Mouse (Mus musculus) midbrain, embryonic 11.5 days (tissue): Measurements from ENCODE around the gene Creb3l2. TPM values are rescaled to one million over a fixed set of nuclear protein-coding genes. Genes with fewer than 3 reads are reported as not detected.
A peak's percentile ranks its signal among the peaks of the same experiment; 100 is the strongest.

Experiments used
- ATAC-seq: fragments of 200-750 bp; cut with Nextera tagmentation; 2 replicates; pipeline ENCODE4 v1.8.0; 2017; ENCODE audit warnings: moderate TSS enrichment, moderate library complexity; ENCODE audit not compliant: low FRiP score
- DNase-seq: peaks from one replicate; pipeline ENCODE4 v3.0.0; 2015; ENCODE audit warnings: low spot score; ENCODE audit errors: missing footprints
- H3K27ac ChIP-seq: fragments of 300-500 bp; sonication (generic); 2 replicates; pipeline ENCODE4 v1.5.1; 2014; ENCODE audit warnings: low read depth, low read length
- H3K27me3 ChIP-seq: fragments of 300-500 bp; sonication (generic); 2 replicates; pipeline ENCODE4 v1.6.1; 2014; ENCODE audit warnings: mild to moderate bottlenecking, low read length, moderate library complexity, mixed read lengths; ENCODE audit not compliant: control insufficient read depth, insufficient read depth
- H3K36me3 ChIP-seq: fragments of 300-500 bp; sonication (generic); 2 replicates; pipeline ENCODE4 v1.6.1; 2014; ENCODE audit warnings: mild to moderate bottlenecking, low read length, moderate library complexity, mixed read lengths; ENCODE audit not compliant: control insufficient read depth, insufficient read depth
- H3K4me1 ChIP-seq: fragments of 300-500 bp; sonication (generic); 2 replicates; pipeline ENCODE4 v1.6.1; 2014; ENCODE audit warnings: low read length; ENCODE audit not compliant: control insufficient read depth, insufficient read depth
- H3K4me2 ChIP-seq: fragments of 300-500 bp; sonication (generic); 2 replicates; pipeline ENCODE4 v1.6.1; 2014; ENCODE audit warnings: mild to moderate bottlenecking, moderate library complexity
- H3K4me3 ChIP-seq: fragments of 300-500 bp; sonication (generic); 2 replicates; pipeline ENCODE4 v1.5.1; 2014; ENCODE audit warnings: low read depth, low read length
- H3K9ac ChIP-seq: fragments of 300-500 bp; sonication (generic); 2 replicates; pipeline ENCODE4 v1.6.1; 2014; ENCODE audit warnings: low read length
- H3K9me3 ChIP-seq: fragments of 300-500 bp; sonication (generic); 2 replicates; pipeline ENCODE4 v1.6.1; 2016; ENCODE audit warnings: low read length; ENCODE audit not compliant: control insufficient read depth
- WGBS: fragments of 180-500 bp; shearing (Covaris S2); extraction: QIAGEN DNeasy Blood & Tissue Kit; methylation state at CpG from one replicate; pipeline ENCODE4 v1.1.7; 2014; 5-methylcytosine and 5-hydroxymethylcytosine counted together
- polyA plus RNA-seq: library from polyadenylated mRNA; unstranded; fragments of >200 nt; fragmentation: Nextera tagmentation; extraction: Ambion mirVana; gene quantifications from 2 replicates; pipeline ENCODE4 v1.2.1, GENCODE M21; 2014

The Creb3l2 gene
- polyA plus RNA-seq, 1 experiment from 2014 or later: 5.5 TPM

DNA sequence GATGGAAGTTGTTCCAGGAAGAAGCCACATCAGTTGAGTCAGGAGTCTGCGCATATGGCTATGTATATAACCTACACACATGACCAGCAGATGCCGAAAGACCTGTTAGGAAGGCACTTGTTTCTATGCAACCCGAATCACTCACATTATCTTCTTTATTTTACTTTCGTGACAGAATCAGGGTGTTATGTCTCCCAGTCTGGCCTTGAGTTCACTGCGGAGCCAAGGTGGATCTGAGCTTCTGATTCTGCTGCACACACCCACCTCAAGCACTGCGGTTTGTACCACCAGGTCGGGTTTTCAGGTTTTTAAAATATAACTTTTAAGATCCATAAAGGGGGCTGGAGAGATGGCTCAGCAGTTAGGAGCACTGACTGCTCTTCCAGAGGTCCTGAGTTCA, 119.3 kb downstream of the Creb3l2 start:
- no peak overlapping the region for H3K27ac ChIP-seq
- H3K4me3 ChIP-seq: no peak overlapping the region
- 0 out of 2 replicates have a peak, but pooled peaks cover 3% of the 10 kb centered on the region for H3K4me1 ChIP-seq
- no peak for ATAC-seq
- 87% methylated on average over 7 of the region's 7 CpGs for WGBS
- no peaks in the 10 kb centered on the region for H3K9me3 ChIP-seq
- no peak overlapping the region for H3K9ac ChIP-seq
- peak; percentile 59 for DNase-seq
- no peaks in the 10 kb centered on the region for H3K36me3 ChIP-seq
- no peak overlapping the region for H3K4me2 ChIP-seq
- no peaks in the 10 kb centered on the region for H3K27me3 ChIP-seq

DNA sequence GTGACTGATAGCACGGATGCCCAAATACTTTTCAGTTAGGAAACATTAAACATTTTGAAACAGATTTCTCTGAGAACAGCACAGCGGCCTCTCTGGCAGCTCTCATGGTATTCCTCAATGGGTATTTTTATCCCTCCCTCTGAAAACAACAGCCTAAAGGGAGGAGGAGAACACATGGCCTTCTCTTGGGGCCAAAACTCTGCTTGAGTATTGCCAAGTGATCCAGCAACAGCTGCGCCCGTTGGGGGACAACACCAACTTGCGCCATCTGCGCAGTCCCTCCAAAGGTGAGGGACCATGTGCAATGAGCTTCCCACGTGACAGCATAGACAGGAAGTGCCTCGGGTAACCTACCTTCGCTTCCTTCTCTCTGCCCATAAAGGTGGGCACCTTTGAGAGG, 119.9 kb downstream of the Creb3l2 start:
- WGBS: 92% methylated on average over 9 of the region's 9 CpGs

DNA sequence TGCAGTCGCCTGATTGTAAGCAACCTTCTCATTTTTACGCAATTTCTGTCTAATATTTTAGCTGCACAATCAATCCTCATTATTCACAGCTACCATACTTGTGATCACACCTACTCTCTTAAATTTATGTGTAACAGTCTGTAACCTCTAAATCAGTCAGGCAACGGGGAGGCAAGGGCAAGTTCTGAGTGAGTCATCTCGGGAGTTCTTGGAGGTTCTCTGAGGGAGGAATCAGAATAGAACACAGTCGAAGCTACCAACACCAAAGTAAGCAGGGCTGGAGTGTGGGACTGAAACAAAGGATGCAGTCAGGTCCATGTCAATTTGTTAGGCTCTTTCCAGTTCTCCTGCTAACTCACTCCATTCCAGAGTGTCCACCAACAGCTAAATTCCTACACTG, 124.0 kb downstream of the Creb3l2 start:
- peak; percentile 10 for DNase-seq
- no peak overlapping the region for H3K4me2 ChIP-seq
- H3K27me3 ChIP-seq: no peaks in the 10 kb centered on the region
- no peaks in the 10 kb centered on the region for H3K36me3 ChIP-seq
- H3K9ac ChIP-seq: no peak overlapping the region
- WGBS: 84% methylated on average over 5 of the region's 5 CpGs
- no peak overlapping the region for H3K4me3 ChIP-seq
- ATAC-seq: no peak
- H3K9me3 ChIP-seq: no peaks in the 10 kb centered on the region
- no peak overlapping the region for H3K27ac ChIP-seq
- H3K4me1 ChIP-seq: no peaks in the 10 kb centered on the region

More for the DNA sequence above, 119.9 kb downstream of the Creb3l2 start:
- Histone ChIP-seq H3K27ac (no peak overlapping the region), H3K4me2 (no peak overlapping the region), H3K9ac (no peak overlapping the region), H3K9me3 (no peaks in the 10 kb centered on the region), H3K4me1 (no peaks in the 10 kb centered on the region), H3K4me3 (no peak overlapping the region), H3K27me3 (no peaks in the 10 kb centered on the region), H3K36me3 (no peaks in the 10 kb centered on the region)
- no peak for DNase-seq
- ATAC-seq: no peak

DNA sequence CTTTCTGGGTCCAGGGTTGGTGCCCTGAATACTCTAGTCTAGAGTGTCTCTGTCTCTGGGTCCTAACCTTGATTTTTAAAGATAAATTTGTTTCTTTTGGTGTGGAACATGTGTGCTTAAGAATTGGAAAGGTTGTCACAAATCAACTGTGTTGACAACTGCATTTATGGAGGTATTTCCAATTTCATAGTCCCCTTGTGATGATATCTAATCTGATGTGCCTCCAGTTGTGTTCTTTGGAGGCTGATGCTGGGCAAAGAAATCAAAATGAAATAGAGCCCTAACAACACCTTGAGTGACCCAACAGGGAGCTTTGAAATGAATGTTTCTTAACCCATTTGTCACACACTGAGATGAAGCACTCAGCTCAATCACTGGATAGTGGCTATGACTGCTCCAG, 126.5 kb downstream of the Creb3l2 start:
- H3K27me3 ChIP-seq: no peaks in the 10 kb centered on the region
- no peak overlapping the region for H3K9ac ChIP-seq
- peak; percentile 2 for DNase-seq

DNA sequence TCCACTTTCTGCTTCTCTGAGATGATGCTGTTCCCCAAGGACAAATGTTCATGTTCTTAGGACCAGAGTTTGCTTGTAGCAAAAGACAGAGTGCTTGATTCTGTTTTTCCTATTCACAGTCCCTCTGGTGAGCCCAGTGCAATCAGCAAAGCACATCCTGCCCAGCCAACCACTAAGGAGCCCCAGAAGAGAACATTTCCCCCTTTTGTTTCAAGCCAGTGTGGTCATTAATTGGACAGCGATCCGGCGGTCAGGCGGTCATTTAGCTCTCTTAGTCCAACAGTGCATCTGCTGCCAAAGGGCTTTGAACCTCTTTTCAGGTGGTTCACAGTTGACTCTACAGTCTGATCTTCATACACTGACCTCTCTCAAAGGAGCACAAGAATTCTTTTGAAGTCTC, 131.3 kb downstream of the Creb3l2 start:
- Histone ChIP-seq H3K4me2 (no peak overlapping the region), H3K36me3 (no peaks in the 10 kb centered on the region), H3K9me3 (no peaks in the 10 kb centered on the region), H3K4me1 (no peaks in the 10 kb centered on the region), H3K4me3 (no peak overlapping the region), H3K27me3 (no peaks in the 10 kb centered on the region), H3K27ac (no peak overlapping the region), H3K9ac (no peak overlapping the region)
- DNase-seq (peak; percentile 4), ATAC-seq (no peak)
- WGBS: 99% methylated on average over 4 of the region's 4 CpGs

More for the DNA sequence above, 126.5 kb downstream of the Creb3l2 start:
- no peak for ATAC-seq
- Histone ChIP-seq H3K9me3 (no peaks in the 10 kb centered on the region), H3K4me1 (no peaks in the 10 kb centered on the region), H3K36me3 (no peaks in the 10 kb centered on the region), H3K4me3 (no peak overlapping the region), H3K27ac (no peak overlapping the region), H3K4me2 (no peak overlapping the region)

DNA sequence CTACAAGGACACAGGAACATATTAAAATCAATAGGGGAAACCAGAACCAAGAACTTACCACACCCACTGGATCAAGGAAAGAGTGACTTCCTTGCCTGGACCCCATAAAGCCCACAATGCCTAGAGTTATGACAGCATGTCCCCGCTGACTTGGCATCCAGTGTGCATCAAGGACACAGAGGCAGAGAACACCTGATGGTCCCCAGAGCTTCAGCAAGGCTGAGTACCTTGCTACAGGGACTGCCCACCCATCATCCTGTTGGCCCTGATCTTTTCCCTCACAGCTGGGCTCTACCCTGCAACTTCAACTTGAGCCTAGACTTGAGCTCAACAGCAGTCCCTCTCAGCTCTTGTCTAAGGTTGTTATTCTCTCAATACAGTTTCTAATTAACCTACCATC, 135.3 kb downstream of the Creb3l2 start:
- Histone ChIP-seq H3K4me2 (no peak overlapping the region), H3K4me3 (no peak overlapping the region), H3K9me3 (no peaks in the 10 kb centered on the region), H3K36me3 (no peaks in the 10 kb centered on the region), H3K4me1 (no peaks in the 10 kb centered on the region), H3K9ac (no peak overlapping the region), H3K27ac (no peak overlapping the region), H3K27me3 (peaks cover 3% of the 10 kb centered on the region)
- DNase-seq (peak; percentile 10), ATAC-seq (no peak)
- WGBS: 81% methylated on average over 1 of the region's 1 CpGs

DNA sequence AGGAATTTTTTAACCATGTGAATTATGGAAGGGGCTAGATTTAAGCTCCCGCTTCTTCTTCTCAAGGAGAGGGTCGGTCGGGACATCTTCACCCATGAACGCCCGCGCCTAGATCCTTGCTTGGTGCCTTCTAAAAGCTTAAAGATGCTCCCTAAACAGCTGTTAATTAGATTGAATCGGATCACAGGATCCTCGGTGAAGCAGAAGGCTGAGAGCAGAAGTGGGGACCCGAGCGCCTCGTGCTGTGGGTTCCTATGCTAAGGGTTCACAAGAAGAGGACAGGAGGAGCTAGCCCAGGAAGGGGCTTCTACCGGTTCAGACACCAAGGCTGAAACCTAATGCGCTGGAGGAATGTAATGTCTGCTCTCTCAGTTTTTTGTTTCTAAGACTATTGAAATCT, 141.5 kb downstream of the Creb3l2 start:
- Histone ChIP-seq H3K9ac (peak overlapping the region; percentile 82), H3K36me3 (no peaks in the 10 kb centered on the region), H3K9me3 (no peaks in the 10 kb centered on the region), H3K4me1 (peaks cover 14% of the 10 kb centered on the region), H3K4me2 (peak overlapping the region; percentile 97), H3K27me3 (peaks cover 27% of the 10 kb centered on the region), H3K4me3 (peak overlapping the region; percentile 71), H3K27ac (no peak overlapping the region)
- DNase-seq (no peak), ATAC-seq (no peak)
- WGBS: 8% methylated on average over 13 of the region's 13 CpGs

DNA sequence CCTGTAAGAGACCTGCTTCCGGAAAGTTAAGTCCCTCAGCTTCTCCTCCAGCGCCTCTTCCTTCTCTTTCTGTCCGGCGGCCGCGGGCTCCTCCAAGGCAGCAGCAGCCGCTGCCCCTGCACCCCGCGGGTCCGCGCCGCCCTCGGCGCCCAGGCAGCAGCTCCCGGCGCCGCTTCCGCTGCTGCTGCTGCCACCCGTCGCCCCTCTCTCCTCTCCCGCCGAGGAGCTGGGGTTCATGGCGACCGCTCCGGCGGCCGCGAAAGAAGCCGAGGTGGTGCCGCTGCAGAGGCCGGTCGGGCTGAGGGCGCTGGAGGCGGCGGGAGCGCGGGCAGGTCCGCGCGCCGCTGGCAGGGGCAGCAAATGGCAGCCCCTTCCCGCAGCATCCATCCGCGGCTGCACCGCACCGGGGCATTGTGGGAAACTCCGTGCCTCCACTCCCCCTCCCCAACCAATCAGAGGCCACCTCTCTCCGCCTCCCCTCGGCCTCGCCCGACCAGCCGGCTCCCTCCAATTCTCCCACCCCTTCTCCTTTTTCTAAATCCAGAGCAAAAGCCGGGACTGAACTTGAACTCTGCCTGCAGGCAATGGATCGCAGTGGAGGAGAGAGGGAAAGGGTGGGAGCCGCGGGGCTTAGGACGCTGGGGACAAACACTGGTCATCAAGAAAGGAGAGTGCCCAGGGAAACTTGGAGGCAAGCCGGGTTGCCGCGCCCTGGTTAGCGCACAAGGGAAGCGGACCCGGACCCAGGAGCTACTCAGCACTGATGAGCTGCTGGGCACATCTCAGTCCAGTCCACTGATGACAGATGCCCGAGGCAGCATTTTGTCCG, 142.2 kb downstream of the Creb3l2 start, which contains the start of gene Dgki:
TSS of gene Dgki (minus strand) at position 623 of the 829 bp plus-strand sequence.
- Histone ChIP-seq H3K27me3 (peaks cover 27% of the 10 kb centered on the region), H3K4me3 (peak within 1 kb of the TSS; percentile 71), H3K4me2 (peak within 1 kb of the TSS; percentile 97), H3K36me3 (no peaks in the 10 kb centered on the region), H3K27ac (no peak within 1 kb of the TSS), H3K9me3 (no peaks in the 10 kb centered on the region), H3K9ac (peak within 1 kb of the TSS; percentile 82), H3K4me1 (peaks cover 14% of the 10 kb centered on the region)
- ATAC-seq: peak; percentile 97
- under 1% methylated on average over 62 of the region's 65 CpGs for WGBS
- peak; percentile 97 for DNase-seq

DNA sequence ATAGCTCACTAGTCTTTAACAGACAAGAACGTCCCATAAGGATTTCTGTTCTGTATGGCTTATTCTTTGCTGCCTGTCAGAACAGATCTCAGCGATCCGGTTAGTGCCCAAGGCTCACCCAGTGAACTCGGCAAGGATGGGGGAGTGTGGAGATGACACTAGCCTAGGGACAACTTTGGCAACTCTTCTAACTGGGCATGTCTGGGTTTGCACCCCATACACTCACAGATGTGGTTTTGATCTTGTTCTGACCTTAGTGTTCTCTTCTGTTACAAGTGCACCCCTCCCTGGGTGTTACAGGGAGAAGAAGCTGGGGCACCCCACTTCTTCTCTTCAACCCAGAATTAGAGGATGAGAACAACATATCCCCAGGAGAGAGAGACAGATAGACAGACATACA, 143.0 kb downstream of the Creb3l2 start:
- no peak overlapping the region for H3K9ac ChIP-seq

More for the DNA sequence above, 143.0 kb downstream of the Creb3l2 start:
- Histone ChIP-seq H3K9me3 (no peaks in the 10 kb centered on the region), H3K27me3 (peaks cover 27% of the 10 kb centered on the region), H3K27ac (no peak overlapping the region), H3K4me1 (peaks cover 14% of the 10 kb centered on the region), H3K4me3 (peak overlapping the region; percentile 71), H3K4me2 (peak overlapping the region; percentile 97), H3K36me3 (no peaks in the 10 kb centered on the region)
- no peak for ATAC-seq
- peak; percentile 86 for DNase-seq
- 34% methylated on average over 4 of the region's 4 CpGs for WGBS
